Mouse (Mus musculus) urinary bladder, adult 18-20 months (tissue): Measurements from ENCODE around the gene Hnrnpab.

Experiments used
- DNase-seq, 2 experiments: peaks; one replicate each; pipeline ENCODE4 v3.0.0; 2022; ENCODE audit warnings: low spot score in 2 of 2, mixed read lengths in 2 of 2

The Hnrnpab gene

GRCm38 (mm10) chr11:51565062-51565461, 41.6 kb downstream of the Hnrnpab start:
- DNase-seq: no peak

DNA sequence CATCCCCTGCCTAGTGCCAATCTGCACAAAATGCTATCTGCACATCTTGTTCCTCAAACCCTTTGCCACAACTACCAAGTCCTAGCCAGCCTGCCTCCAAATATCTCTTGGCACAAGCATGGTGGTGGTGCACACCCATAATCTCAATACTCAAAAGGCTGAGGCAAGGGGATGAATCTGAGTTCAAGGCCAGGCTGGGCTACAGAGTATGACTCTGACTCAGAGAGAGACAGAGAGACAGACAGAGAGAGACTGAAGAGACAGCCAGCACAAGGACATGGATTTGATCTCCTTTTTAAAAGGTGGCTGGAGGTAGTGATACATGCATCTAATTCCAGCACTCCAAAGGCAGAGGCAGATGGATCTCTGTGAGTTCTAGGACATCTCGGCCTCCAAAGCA, 43.4 kb downstream of the Hnrnpab start:
- DNase-seq: no peak

GRCm38 (mm10) chr11:51555066-51555465, 51.6 kb downstream of the Hnrnpab start:
- DNase-seq: no peak

- DNase-seq: no peak
Measured at GRCm38 (mm10) chr11:51554590-51554989, 52.1 kb downstream of the Hnrnpab start.

DNA sequence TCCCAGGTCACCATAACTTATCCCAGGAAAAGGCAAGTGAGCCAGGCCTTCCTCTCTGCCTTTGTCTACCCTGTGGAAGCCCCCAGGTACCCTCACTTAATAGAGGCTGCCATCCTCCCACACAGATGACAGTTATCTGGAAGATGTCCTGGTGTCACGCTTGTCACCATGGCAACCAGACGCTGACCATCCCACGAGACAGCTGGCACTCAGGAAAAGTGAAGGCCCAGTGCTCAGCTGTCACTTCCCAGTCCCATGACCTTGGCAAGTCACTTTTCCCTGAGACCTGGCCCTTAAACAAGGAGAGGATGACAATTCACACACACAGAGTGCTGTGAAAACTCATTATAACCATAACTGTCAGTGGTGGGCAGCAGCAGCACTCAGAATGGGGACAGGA, 54.6 kb downstream of the Hnrnpab start:
- no peak for DNase-seq

DNA sequence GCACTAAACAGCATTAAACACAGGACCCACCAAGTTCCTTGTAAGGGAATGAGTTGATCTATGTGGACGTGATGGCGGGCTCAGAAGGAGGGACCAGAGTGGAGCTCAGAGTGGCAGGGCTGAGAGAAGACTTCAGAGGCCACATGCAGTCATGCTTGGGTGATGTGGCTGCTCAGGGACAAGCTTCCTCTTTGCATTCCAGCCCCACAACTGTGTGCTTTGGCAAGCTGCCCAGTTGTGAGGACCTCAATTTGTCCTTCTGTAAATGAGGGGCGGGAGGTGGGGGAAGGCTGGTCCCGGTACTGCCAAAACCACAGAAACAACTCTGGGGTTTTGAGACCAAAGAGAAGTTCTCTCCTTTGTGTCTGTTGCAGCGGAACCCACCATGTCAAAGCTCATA, 55.4 kb downstream of the Hnrnpab start:
- DNase-seq: no peak
